Mouse (Mus musculus) intestine, embryonic 15.5 days (tissue): ENCODE data around the gene Celsr2. TPM values are rescaled to one million over a fixed set of nuclear protein-coding genes. Genes with fewer than 3 reads are reported as not detected.

Experiments
- polyA plus RNA-seq: library from polyadenylated mRNA; unstranded; fragments of >200 nt; fragmentation: Nextera tagmentation; extraction: Ambion mirVana; gene quantifications from 2 replicates; pipeline ENCODE4 v1.2.1, GENCODE M21; 2015

Celsr2 gene
- polyA plus RNA-seq, 1 experiment from 2014 or later: 3.2 TPM

Other genes starting within 250 kb of the Celsr2 start
- 3.9 and 4.4 TPM in 2 replicates for gene Amigo1, start 229.2 kb downstream of the Celsr2 start, polyA plus RNA-seq
- gene Cyb561d1, start 214.3 kb downstream of the Celsr2 start, polyA plus RNA-seq: 3.6 and 3.8 TPM in 2 replicates
- gene Atxn7l2, start 204.6 kb downstream of the Celsr2 start, polyA plus RNA-seq: 10.9 and 11.3 TPM in 2 replicates
- 0.21 and 0.27 TPM in 2 replicates for gene Sypl2, start 188.9 kb downstream of the Celsr2 start, polyA plus RNA-seq
- gene Psma5, start 158.6 kb downstream of the Celsr2 start, polyA plus RNA-seq: 271 and 291 TPM in 2 replicates
- 9.4 and 10.4 TPM in 2 replicates for gene Sort1, start 131.5 kb downstream of the Celsr2 start, polyA plus RNA-seq
- not detected in 2 replicates for gene Mybphl, start 50.6 kb downstream of the Celsr2 start, polyA plus RNA-seq
- gene Psrc1, start 31.7 kb downstream of the Celsr2 start, polyA plus RNA-seq: 28.8 and 30.3 TPM in 2 replicates
- gene Sars, start 29.7 kb upstream of the Celsr2 start, polyA plus RNA-seq: 145 and 150 TPM in 2 replicates
- gene 1700013F07Rik, start 118.6 kb upstream of the Celsr2 start, polyA plus RNA-seq: 0.34 TPM in 1 of 2 replicates, not detected in the other
- 17.1 and 26.7 TPM in 2 replicates for gene 5330417C22Rik, start 121.0 kb upstream of the Celsr2 start, polyA plus RNA-seq
- gene Tmem167b, start 146.9 kb upstream of the Celsr2 start, polyA plus RNA-seq: 34.3 and 35.5 TPM in 2 replicates
- 38.4 and 39.4 TPM in 2 replicates for gene Taf13, start 156.1 kb upstream of the Celsr2 start, polyA plus RNA-seq
- gene Wdr47, start 175.7 kb upstream of the Celsr2 start, polyA plus RNA-seq: 7.0 and 8.7 TPM in 2 replicates
- 70.2 and 74.3 TPM in 2 replicates for gene Clcc1, start 238.4 kb upstream of the Celsr2 start, polyA plus RNA-seq